Mouse (Mus musculus) layer of hippocampus, adult 2 months (tissue): Measurements from ENCODE around the gene Slc16a1. TPM values are rescaled to one million over a fixed set of nuclear protein-coding genes. Genes with fewer than 3 reads are reported as not detected.
"Not testable (repeated sequence)": the region's sequence is repeated elsewhere in the genome, so short reads cannot be mapped to it uniquely, and the experiment has no call there.

Experiments used
- DNase-seq, 2 experiments: peaks; one replicate each; pipeline ENCODE4 v3.0.0; 2022; ENCODE audit warnings: low spot score in 2 of 2
- H3K27ac ChIP-seq: fragments of 200-600 bp; 2 replicates; pipeline ENCODE4 v1.8.1; 2022
- H3K4me3 ChIP-seq: fragments of 200-600 bp; 2 replicates; pipeline ENCODE4 v1.8.1; 2022; ENCODE audit warnings: mild to moderate bottlenecking
- CTCF ChIP-seq: fragments of 200-600 bp; conservative IDR thresholded peaks from 2 replicates; pipeline ENCODE4 v1.8.1; 2022; ENCODE audit warnings: antibody characterized with exemption, mild to moderate bottlenecking, moderate library complexity
- total RNA-seq, 2 experiments: library from RNA; stranded (reverse); gene quantifications; 2 replicates each; pipeline ENCODE4 v1.2.3; 2021

Slc16a1 gene
- total RNA-seq, 2 experiments from 2014 or later: 20.8 to 22.0 TPM

GRCm38 (mm10) chr3:104643113-104643512 is 4.6 kb downstream of the Slc16a1 start:
- no peak overlapping the region for H3K4me3 ChIP-seq
- no peak overlapping the region for H3K27ac ChIP-seq
- no peak for DNase-seq
- TF ChIP-seq CTCF: no peak

GRCm38 (mm10) chr3:104643810-104644270 is 5.4 kb downstream of the Slc16a1 start:
- peak; percentile 93 for TF ChIP-seq CTCF
- DNase-seq: peak; percentile 41 to 55
- Histone ChIP-seq H3K27ac (0 out of 2 replicates have a peak overlapping the region, but pooled peaks have one; percentile 11), H3K4me3 (no peak overlapping the region)

GRCm38 (mm10) chr3:104644371-104644770 is 5.9 kb downstream of the Slc16a1 start:
- no peak for TF ChIP-seq CTCF
- Histone ChIP-seq H3K4me3 (no peak overlapping the region), H3K27ac (no peak overlapping the region)
- DNase-seq: no peak

GRCm38 (mm10) chr3:104654219-104654618 is 15.8 kb downstream of the Slc16a1 start:
- DNase-seq: no peak
- H3K4me3 ChIP-seq: no peak overlapping the region
- no peak overlapping the region for H3K27ac ChIP-seq
- no peak for TF ChIP-seq CTCF

- no peak overlapping the region for H3K27ac ChIP-seq
- no peak for TF ChIP-seq CTCF
- H3K4me3 ChIP-seq: no peak overlapping the region
- DNase-seq: no peak
Measured at GRCm38 (mm10) chr3:104654921-104655320, 16.5 kb downstream of the Slc16a1 start.

GRCm38 (mm10) chr3:104658706-104659105 is 20.2 kb downstream of the Slc16a1 start:
- TF ChIP-seq CTCF: no peak
- no peak for DNase-seq
- no peak overlapping the region for H3K4me3 ChIP-seq

GRCm38 (mm10) chr3:104659758-104660157 is 21.3 kb downstream of the Slc16a1 start:
- DNase-seq: no peak
- TF ChIP-seq CTCF: no peak
- Histone ChIP-seq H3K4me3 (no peak overlapping the region), H3K27ac (no peak overlapping the region)

More at GRCm38 (mm10) chr3:104658706-104659105, 20.2 kb downstream of the Slc16a1 start:
- no peak overlapping the region for H3K27ac ChIP-seq

GRCm38 (mm10) chr3:104660522-104660921 is 22.1 kb downstream of the Slc16a1 start:
- H3K27ac ChIP-seq: no peak overlapping the region
- H3K4me3 ChIP-seq: no peak overlapping the region
- DNase-seq: no peak
- TF ChIP-seq CTCF: no peak

- no peak overlapping the region for H3K4me3 ChIP-seq
- TF ChIP-seq CTCF: no peak
- no peak overlapping the region for H3K27ac ChIP-seq
- no peak for DNase-seq
Measured at GRCm38 (mm10) chr3:104662007-104662406, 23.5 kb downstream of the Slc16a1 start.

GRCm38 (mm10) chr3:104662926-104663325 is 24.5 kb downstream of the Slc16a1 start:
- Histone ChIP-seq H3K27ac (no peak overlapping the region), H3K4me3 (no peak overlapping the region)
- no peak for TF ChIP-seq CTCF
- no peak for DNase-seq

GRCm38 (mm10) chr3:104666950-104667349 is 28.5 kb downstream of the Slc16a1 start:
- H3K27ac ChIP-seq: peak overlapping the region; percentile 81
- H3K4me3 ChIP-seq: no peak overlapping the region
- no peak for TF ChIP-seq CTCF
- DNase-seq: peak; percentile 77 to 89

GRCm38 (mm10) chr3:104667451-104667850 is 29.0 kb downstream of the Slc16a1 start:
- Histone ChIP-seq H3K4me3 (no peak overlapping the region), H3K27ac (peak overlapping the region; percentile 81)
- peak in 1 of 2 experiments; percentile 21 for DNase-seq
- no peak for TF ChIP-seq CTCF

- no peak for DNase-seq
- peak overlapping the region; percentile 81; the same call in 1 of the 2 replicates for H3K27ac ChIP-seq
- H3K4me3 ChIP-seq: no peak overlapping the region
- TF ChIP-seq CTCF: no peak
Measured at GRCm38 (mm10) chr3:104668989-104669388, 30.5 kb downstream of the Slc16a1 start.

GRCm38 (mm10) chr3:104669856-104670182 is 31.4 kb downstream of the Slc16a1 start:
- no peak overlapping the region for H3K4me3 ChIP-seq
- no peak for TF ChIP-seq CTCF
- no peak for DNase-seq
- H3K27ac ChIP-seq: peak overlapping the region; percentile 88

- not testable (repeated sequence) for DNase-seq, H3K4me3 ChIP-seq
- H3K27ac ChIP-seq: peak overlapping the region; percentile 88
Measured at GRCm38 (mm10) chr3:104670183-104671020, 31.9 kb downstream of the Slc16a1 start.
